Mouse (Mus musculus) monocyte, adult 2 months (primary cell): ENCODE results near the gene Dlgap4.
"Not testable (repeated sequence)": the region's sequence is repeated elsewhere in the genome, so short reads cannot be mapped to it uniquely, and the experiment has no call there.

Source experiments
- DNase-seq, 2 experiments: peaks; one replicate each; pipeline ENCODE4 v3.0.0; 2022; ENCODE audit warnings: low spot score in 2 of 2, low read depth in 1 of 2

Dlgap4 gene

GRCm38 (mm10) chr2:156774738-156775454, 161.4 kb downstream of the Dlgap4 start, which contains the start of gene Myl9:
Gene Myl9 (plus strand): TSS chr2:156775420.
- DNase-seq = no peak

GRCm38 (mm10) chr2:156775455-156776435, 162.2 kb downstream of the Dlgap4 start:
- DNase-seq = no peak

GRCm38 (mm10) chr2:156776907-156777306, 163.4 kb downstream of the Dlgap4 start:
- no peak for DNase-seq

- DNase-seq = no peak
Observed at GRCm38 (mm10) chr2:156777326-156778004, 164.0 kb downstream of the Dlgap4 start.

- DNase-seq = no peak
Observed at GRCm38 (mm10) chr2:156778571-156778970, 165.1 kb downstream of the Dlgap4 start.

GRCm38 (mm10) chr2:156779036-156779435, 165.5 kb downstream of the Dlgap4 start:
- DNase-seq = no peak

GRCm38 (mm10) chr2:156779488-156779887, 166.0 kb downstream of the Dlgap4 start:
- no peak for DNase-seq

GRCm38 (mm10) chr2:156780129-156780528, 166.6 kb downstream of the Dlgap4 start:
- no peak for DNase-seq

- no peak for DNase-seq
Observed at GRCm38 (mm10) chr2:156780752-156781151, 167.2 kb downstream of the Dlgap4 start.

- DNase-seq = no peak
Observed at GRCm38 (mm10) chr2:156781281-156781680, 167.8 kb downstream of the Dlgap4 start.

GRCm38 (mm10) chr2:156781836-156782480, 168.5 kb downstream of the Dlgap4 start:
- DNase-seq = no peak

GRCm38 (mm10) chr2:156782481-156783348, 169.2 kb downstream of the Dlgap4 start:
- no peak for DNase-seq

GRCm38 (mm10) chr2:156783349-156783728, 169.8 kb downstream of the Dlgap4 start:
- no peak for DNase-seq

- DNase-seq = no peak
Observed at GRCm38 (mm10) chr2:156784016-156784585, 170.6 kb downstream of the Dlgap4 start.

- no peak for DNase-seq
Observed at GRCm38 (mm10) chr2:156784891-156785290, 171.4 kb downstream of the Dlgap4 start.

- DNase-seq = not testable (repeated sequence)
Observed at GRCm38 (mm10) chr2:156786369-156786768, 172.9 kb downstream of the Dlgap4 start.

GRCm38 (mm10) chr2:156787090-156787775, 173.7 kb downstream of the Dlgap4 start:
- DNase-seq = no peak

GRCm38 (mm10) chr2:156787776-156788105, 174.2 kb downstream of the Dlgap4 start:
- no peak for DNase-seq

GRCm38 (mm10) chr2:156788836-156789235, 175.3 kb downstream of the Dlgap4 start:
- no peak for DNase-seq
